Mouse (Mus musculus) kidney, embryonic 14.5 days (tissue): ENCODE results near the gene Exo5. TPM values are rescaled to one million over a fixed set of nuclear protein-coding genes. Genes with fewer than 3 reads are reported as not detected.

Experiments
- ATAC-seq: fragments of 200-750 bp; cut with Nextera tagmentation; 2 replicates; pipeline ENCODE4 v1.8.0; 2017; ENCODE audit warnings: moderate number of reproducible peaks, mild to moderate bottlenecking, moderate TSS enrichment, moderate library complexity; ENCODE audit not compliant: low FRiP score, low TSS enrichment
- H3K27ac ChIP-seq: fragments of 300-500 bp; sonication (generic); 2 replicates; pipeline ENCODE4 v1.5.1; 2014; ENCODE audit warnings: low read depth, mild to moderate bottlenecking, low read length, moderate library complexity, mixed read lengths
- H3K27me3 ChIP-seq: fragments of 300-500 bp; sonication (generic); 2 replicates; pipeline ENCODE4 v1.6.1; 2014; ENCODE audit warnings: mild to moderate bottlenecking, low read length; ENCODE audit not compliant: control insufficient read depth, insufficient read depth
- H3K36me3 ChIP-seq: fragments of 300-500 bp; sonication (generic); 2 replicates; pipeline ENCODE4 v1.6.1; 2014; ENCODE audit warnings: low read length, mixed read lengths; ENCODE audit not compliant: control insufficient read depth, insufficient read depth
- H3K4me1 ChIP-seq: fragments of 300-500 bp; sonication (generic); 2 replicates; pipeline ENCODE4 v1.6.1; 2014; ENCODE audit warnings: low read length, mixed read lengths; ENCODE audit not compliant: control insufficient read depth, insufficient read depth
- H3K4me2 ChIP-seq: fragments of 300-500 bp; sonication (generic); replicated peaks from 2 replicates; pipeline ENCODE4 v1.6.1; 2014; ENCODE audit warnings: low read depth, mild to moderate bottlenecking, low read length
- H3K4me3 ChIP-seq: fragments of 300-500 bp; sonication (generic); 2 replicates; pipeline ENCODE4 v1.5.1; 2014; ENCODE audit warnings: mild to moderate bottlenecking, low read length
- H3K9ac ChIP-seq: fragments of 300-500 bp; sonication (generic); 2 replicates; pipeline ENCODE4 v1.6.1; 2014; ENCODE audit warnings: low read depth, mild to moderate bottlenecking, low read length, moderate library complexity
- H3K9me3 ChIP-seq: fragments of 300-500 bp; sonication (generic); 2 replicates; pipeline ENCODE4 v1.6.1; 2016; ENCODE audit warnings: low read length; ENCODE audit not compliant: control insufficient read depth
- WGBS: fragments of 180-500 bp; shearing (Covaris S2); extraction: QIAGEN DNeasy Blood & Tissue Kit; methylation state at CpG from one replicate; pipeline ENCODE4 v1.1.7; 2014; 5-methylcytosine and 5-hydroxymethylcytosine counted together
- polyA plus RNA-seq: library from polyadenylated mRNA; unstranded; fragments of >200 nt; fragmentation: Nextera tagmentation; extraction: Ambion mirVana; gene quantifications from 2 replicates; pipeline ENCODE4 v1.2.1, GENCODE M21; 2014

Exo5 gene
- polyA plus RNA-seq, 1 experiment from 2014 or later: 29.0 TPM

DNA sequence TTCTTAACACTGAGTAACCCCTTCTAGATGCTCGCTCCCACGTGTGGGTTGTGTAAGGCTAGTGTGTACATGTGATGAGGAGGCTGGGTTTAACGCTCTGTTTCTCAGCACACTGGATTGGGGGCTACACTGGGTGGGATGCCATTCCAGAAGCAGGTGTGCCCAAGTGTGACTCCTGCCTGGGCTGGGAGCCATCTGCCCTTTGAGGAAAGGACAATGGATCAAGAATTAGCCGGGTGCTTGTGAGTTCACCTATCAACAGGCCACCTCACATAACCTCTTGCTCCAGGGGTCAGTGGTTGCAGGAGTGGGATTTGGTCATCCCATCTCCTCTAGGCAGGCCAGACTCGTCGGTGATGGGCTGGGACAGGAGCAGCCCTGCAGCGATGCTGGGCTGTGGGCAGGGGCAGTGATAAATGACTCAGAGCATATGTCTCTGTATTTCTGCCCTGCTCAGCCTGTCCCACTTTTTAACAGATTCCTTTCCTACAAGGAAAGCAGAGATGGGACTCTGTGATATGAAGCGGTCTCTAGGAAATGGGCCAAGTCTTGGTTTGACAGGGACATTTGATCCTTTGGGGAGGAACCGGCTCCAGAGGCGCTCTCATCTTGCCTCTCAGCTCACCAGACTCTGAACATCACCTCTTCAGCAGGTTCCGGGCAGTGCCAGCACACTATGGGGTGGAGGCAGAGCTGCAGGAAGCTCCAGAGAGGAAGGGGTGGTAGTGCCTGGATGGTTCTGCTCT lies 31.0 kb downstream of the Exo5 start:
- Histone ChIP-seq H3K36me3 (no peaks in the 10 kb centered on the region), H3K27ac (no peak overlapping the region), H3K9ac (no peak overlapping the region), H3K4me1 (peaks cover 14% of the 10 kb centered on the region), H3K4me2 (no peak overlapping the region), H3K4me3 (no peak overlapping the region), H3K27me3 (no peaks in the 10 kb centered on the region), H3K9me3 (no peaks in the 10 kb centered on the region)
- WGBS: 31% methylated on average over 11 of the region's 11 CpGs
- ATAC-seq: peak; percentile 54

DNA sequence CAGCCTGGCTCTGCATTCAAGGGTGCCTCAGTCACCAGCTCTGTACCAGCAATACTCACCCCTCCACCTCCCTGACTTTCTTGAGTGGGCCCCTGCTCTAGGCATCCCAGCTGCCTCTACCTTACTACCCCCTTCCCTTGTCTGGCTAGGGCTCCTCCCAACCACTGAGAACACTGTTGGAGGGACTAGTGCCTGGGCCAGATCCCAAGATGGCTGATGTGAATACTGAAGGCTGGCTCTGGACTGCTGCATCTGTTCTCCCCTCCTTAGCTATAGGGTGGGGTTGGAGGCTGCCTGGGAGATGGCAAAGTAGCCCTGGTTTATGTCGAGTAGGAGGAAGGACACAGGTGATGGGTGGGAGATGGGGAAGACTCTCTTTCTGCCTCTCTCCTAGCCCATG lies 32.3 kb downstream of the Exo5 start:
- Histone ChIP-seq H3K4me1 (peaks cover 14% of the 10 kb centered on the region), H3K36me3 (no peaks in the 10 kb centered on the region), H3K9ac (no peak overlapping the region), H3K27ac (no peak overlapping the region), H3K4me3 (no peak overlapping the region), H3K27me3 (no peaks in the 10 kb centered on the region), H3K4me2 (no peak overlapping the region), H3K9me3 (no peaks in the 10 kb centered on the region)
- 50% methylated on average over 1 of the region's 1 CpGs for whole genome bisulfite sequencing
- no peak for ATAC-seq

DNA sequence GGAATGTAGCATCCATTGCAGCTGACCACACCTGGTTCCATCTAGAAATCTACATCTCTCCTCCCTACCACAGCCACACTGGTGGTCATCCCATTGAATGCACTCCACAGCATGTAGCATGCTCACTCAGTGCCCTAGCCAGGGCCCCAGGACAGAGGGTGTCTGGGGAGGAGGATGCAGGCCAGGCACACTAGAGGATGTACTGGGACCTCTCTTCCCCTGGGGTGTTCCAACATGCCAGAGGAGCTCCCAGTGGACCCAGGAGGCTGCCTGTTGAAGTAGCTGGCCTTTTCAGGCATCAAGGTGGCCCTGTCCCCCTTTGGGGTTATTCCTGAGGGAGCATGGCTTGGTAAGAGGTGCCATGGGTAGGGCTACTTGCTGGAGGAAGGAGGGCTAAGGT lies 32.9 kb downstream of the Exo5 start:
- no peak overlapping the region for H3K4me3 ChIP-seq
- H3K4me2 ChIP-seq: no peak overlapping the region
- H3K27ac ChIP-seq: no peak overlapping the region
- no peaks in the 10 kb centered on the region for H3K36me3 ChIP-seq
- peaks cover 14% of the 10 kb centered on the region for H3K4me1 ChIP-seq
- no peak for ATAC-seq
- no peak overlapping the region for H3K9ac ChIP-seq
- no peaks in the 10 kb centered on the region for H3K9me3 ChIP-seq
- no peaks in the 10 kb centered on the region; the same call in 1 of the 2 replicates for H3K27me3 ChIP-seq

DNA sequence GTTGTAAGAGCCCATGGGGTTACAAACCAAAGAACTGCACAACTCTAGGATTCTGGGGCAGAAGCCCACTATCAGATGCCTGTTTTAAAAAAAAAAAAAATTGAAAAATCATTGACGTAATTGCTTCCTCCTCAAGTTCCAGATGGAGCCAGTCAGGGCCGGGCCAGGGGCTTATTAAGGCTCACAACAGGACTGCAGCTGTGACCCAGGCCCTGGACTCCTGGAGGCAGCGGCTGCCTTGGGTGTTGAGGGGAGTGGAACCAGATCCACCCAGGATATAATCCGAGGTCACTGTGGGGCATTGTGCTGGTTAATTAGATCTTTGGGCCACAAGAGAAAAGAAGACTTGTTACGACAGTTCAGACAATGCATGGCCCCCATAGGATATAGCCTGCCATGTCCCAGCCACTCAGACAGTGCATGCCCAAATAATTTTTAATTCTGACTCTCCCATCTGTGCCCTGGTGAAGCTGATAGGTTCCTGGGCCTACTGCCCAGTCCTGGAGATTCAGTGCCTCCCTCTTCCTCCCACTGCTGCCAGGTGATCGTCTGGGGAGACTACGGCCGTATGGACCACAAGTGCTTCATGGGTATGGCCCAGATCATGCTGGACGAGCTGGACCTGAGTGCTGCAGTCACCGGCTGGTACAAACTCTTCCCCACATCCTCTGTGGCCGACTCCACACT lies 33.9 kb downstream of the Exo5 start:
- H3K4me1 ChIP-seq: peaks cover 14% of the 10 kb centered on the region
- no peaks in the 10 kb centered on the region for H3K36me3 ChIP-seq
- no peak overlapping the region for H3K9ac ChIP-seq
- H3K9me3 ChIP-seq: no peaks in the 10 kb centered on the region
- H3K4me2 ChIP-seq: no peak overlapping the region
- H3K27ac ChIP-seq: no peak overlapping the region
- no peak overlapping the region for H3K4me3 ChIP-seq
- no peak for ATAC-seq
- no peaks in the 10 kb centered on the region; the same call in 1 of the 2 replicates for H3K27me3 ChIP-seq
- WGBS: 66% methylated on average over 11 of the region's 11 CpGs

DNA sequence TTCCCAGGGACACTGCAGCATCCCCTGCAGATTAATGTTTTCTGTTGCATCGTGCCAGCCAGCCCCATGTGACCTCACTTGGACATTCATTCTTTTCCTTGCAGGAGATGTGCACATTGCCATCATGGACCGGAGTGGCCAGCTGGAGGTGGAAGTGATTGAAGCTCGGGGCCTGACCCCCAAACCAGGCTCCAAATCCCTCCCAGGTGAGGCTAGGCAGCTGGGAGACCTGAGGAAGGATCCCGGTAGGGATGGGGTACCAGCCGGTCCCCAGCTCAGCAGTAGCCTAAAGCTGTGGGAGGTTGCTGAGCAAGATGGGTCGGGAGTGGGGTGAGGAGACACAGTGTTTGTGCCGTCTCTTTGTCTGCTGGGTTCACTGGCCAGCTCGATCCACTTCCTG lies 35.9 kb downstream of the Exo5 start:
- peaks cover 9% of the 10 kb centered on the region for H3K4me1 ChIP-seq

DNA sequence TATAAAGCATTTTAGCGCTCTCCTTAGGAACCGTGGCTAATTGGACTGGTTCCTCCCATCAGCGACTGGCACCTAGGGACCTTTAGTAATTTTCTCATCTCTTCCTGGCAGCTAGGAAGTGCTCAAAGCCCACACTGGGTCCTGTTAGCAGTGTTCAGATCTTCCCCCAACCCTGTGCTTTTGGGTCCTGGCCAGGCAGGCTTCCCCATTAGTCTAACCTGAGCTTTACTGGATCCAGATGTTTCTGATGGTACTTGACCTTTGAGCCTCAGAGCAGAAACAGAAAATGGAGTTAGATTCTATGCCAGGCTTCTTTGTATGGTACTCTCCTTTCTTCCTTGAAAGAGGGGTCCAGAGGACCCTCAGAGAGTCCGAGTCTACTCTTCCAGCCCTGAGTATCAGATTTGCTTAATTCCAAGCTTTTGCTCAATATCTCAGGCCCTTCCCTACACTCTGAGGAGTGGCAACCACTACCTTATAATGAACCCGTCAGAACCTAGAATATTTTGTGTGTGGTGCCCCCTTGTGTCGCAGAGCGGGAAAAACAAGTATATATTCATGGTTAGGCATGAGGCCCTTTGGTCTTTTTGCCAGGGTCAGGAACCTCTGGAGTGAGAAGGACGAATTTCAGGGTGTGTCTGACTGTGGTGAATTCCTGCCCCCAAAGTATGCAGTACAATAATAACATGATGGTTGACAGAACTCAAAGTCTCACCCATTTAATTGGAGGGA lies 37.3 kb downstream of the Exo5 start:
- H3K36me3 ChIP-seq: no peaks in the 10 kb centered on the region
- no peak; the same call in 1 of the 2 replicates for ATAC-seq
- H3K9ac ChIP-seq: no peak overlapping the region
- H3K27me3 ChIP-seq: no peaks in the 10 kb centered on the region; the same call in 1 of the 2 replicates
- no peaks in the 10 kb centered on the region for H3K9me3 ChIP-seq
- no peak overlapping the region for H3K27ac ChIP-seq
- 33% methylated on average over 8 of the region's 8 CpGs for WGBS
- no peak overlapping the region for H3K4me2 ChIP-seq
- no peaks in the 10 kb centered on the region for H3K4me1 ChIP-seq
- H3K4me3 ChIP-seq: no peak overlapping the region

More for the DNA sequence above, 35.9 kb downstream of the Exo5 start:
- Histone ChIP-seq H3K4me3 (no peak overlapping the region), H3K9ac (no peak overlapping the region), H3K4me2 (no peak overlapping the region), H3K36me3 (no peaks in the 10 kb centered on the region), H3K9me3 (no peaks in the 10 kb centered on the region), H3K27ac (no peak overlapping the region), H3K27me3 (no peaks in the 10 kb centered on the region; the same call in 1 of the 2 replicates)
- no peak for ATAC-seq
- WGBS: 57% methylated on average over 8 of the region's 8 CpGs

DNA sequence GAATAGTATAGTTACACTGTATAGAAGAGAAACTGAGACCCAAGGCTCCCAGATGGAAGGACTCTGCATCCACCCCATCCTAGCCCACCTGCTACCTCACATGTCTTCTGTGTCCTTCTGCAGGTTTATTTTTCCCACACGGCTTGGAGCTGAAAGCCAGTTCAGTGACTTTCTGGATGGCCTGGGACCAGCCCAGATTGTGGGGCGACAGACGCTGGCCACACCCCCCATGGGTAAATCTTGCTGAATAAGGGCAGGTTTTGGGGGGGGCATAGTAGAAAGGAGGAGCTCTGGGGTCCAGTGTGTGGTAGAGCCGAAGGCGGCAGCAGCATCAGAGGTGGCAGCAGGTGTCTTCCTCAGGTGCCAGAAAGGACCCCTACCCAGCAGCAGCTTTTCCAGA lies 38.0 kb downstream of the Exo5 start:
- no peak overlapping the region for H3K4me2 ChIP-seq
- no peaks in the 10 kb centered on the region for H3K4me1 ChIP-seq
- no peaks in the 10 kb centered on the region for H3K9me3 ChIP-seq
- H3K4me3 ChIP-seq: no peak overlapping the region
- H3K27me3 ChIP-seq: no peaks in the 10 kb centered on the region; the same call in 1 of the 2 replicates
- no peak overlapping the region for H3K27ac ChIP-seq
- no peak overlapping the region for H3K9ac ChIP-seq
- WGBS: 79% methylated on average over 5 of the region's 5 CpGs
- no peak for ATAC-seq
- H3K36me3 ChIP-seq: no peaks in the 10 kb centered on the region

DNA sequence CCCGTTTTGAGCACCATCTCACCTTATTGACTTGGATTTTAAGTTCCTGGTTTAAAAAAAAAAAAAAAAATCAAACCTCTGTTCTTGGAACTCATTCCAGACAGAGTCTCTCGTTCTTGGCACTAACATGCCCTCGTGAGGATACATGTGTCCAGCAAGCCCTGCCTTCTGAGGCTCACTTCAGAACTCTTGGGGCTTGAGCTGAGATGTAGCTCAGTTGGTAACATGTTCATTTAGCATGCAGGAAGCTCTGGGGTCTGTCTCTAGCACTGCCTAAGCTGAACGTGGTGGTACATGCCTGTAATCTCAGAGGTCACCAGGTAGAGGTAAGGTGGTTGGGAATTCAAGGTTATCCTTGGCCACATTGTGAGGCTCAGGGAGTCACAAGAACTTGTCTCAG lies 38.7 kb downstream of the Exo5 start:
- Histone ChIP-seq H3K4me1 (no peaks in the 10 kb centered on the region), H3K27me3 (no peaks in the 10 kb centered on the region; the same call in 1 of the 2 replicates), H3K4me2 (no peak overlapping the region), H3K36me3 (no peaks in the 10 kb centered on the region), H3K9me3 (no peaks in the 10 kb centered on the region), H3K9ac (no peak overlapping the region), H3K27ac (no peak overlapping the region), H3K4me3 (no peak overlapping the region)
- no peak for ATAC-seq
- WGBS: 46% methylated on average over 4 of the region's 4 CpGs
